Mouse (Mus musculus) gastrocnemius, adult 18-20 months (tissue): ENCODE data around the gene B3galt2. TPM values are rescaled to one million over a fixed set of nuclear protein-coding genes. Genes with fewer than 3 reads are reported as not detected.
"Not testable (repeated sequence)": the region's sequence is repeated elsewhere in the genome, so short reads cannot be mapped to it uniquely, and the experiment has no call there.

Experiments used
- DNase-seq: peaks from one replicate; pipeline ENCODE4 v3.0.0; 2021; ENCODE audit warnings: low spot score
- long read RNA-seq, 2 experiments: library from polyadenylated mRNA; stranded (forward); transcript quantifications; one replicate each; pipeline ENCODE4 v2.0.0; 2021
- total RNA-seq, 2 experiments: library from RNA; stranded (reverse); gene quantifications; 2 replicates each; pipeline ENCODE4 v1.2.3; 2021

Gene B3galt2
- under 1 TPM; 0.53 to 0.76 TPM for total RNA-seq
- long read RNA-seq, experiment 1, full-length matches to known transcripts = 1 of 1 reads
- long read RNA-seq, experiment 1, partial matches to known transcripts = 0 of 1 reads
- long read RNA-seq, experiment 1, other reads (novel, unspliced or antisense) = 0 of 1 reads
- long read RNA-seq, experiment 2, full-length matches to known transcripts = 4 of 4 reads
- long read RNA-seq, experiment 2, partial matches to known transcripts = 0 of 4 reads
- long read RNA-seq, experiment 2, other reads (novel, unspliced or antisense) = 0 of 4 reads

DNA sequence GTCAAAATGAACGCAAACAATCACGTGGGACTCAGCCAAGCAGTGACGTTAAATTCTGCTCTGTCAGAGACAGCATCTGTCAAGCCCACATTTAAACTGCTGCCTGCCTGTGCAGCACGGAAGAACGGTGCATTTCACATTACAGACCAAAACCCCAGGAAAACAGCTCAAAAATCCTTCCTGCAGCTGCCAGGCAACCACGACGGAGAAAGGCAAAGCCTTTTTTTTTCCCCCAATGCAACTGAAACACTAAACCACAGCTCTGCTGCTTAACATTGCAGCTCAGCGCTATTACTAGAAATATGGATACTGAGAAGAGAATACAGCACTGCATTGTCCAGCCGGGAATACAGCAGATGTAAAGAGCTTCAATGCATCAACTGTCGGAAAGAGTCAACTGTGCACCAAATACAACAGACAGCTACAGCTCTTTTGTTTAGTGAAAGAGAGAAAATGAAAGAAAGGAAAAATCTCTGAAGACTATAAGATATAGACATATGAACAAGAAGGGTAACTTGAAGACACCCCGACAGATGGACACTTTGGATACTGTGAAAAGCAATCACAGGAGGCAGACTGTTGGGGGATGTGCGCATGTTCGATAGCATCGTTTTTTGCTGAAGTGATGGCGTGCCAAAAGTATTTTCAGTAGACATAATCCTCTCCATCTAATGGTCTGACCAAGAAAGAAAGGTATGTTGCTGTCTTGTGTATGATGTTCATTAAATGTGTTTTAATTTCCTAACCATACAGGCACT, at the start of gene B3galt2:
Gene B3galt2, plus strand, starts transcription at position 15 of the 758 bp plus-strand sequence.
- no peak for DNase-seq

DNA sequence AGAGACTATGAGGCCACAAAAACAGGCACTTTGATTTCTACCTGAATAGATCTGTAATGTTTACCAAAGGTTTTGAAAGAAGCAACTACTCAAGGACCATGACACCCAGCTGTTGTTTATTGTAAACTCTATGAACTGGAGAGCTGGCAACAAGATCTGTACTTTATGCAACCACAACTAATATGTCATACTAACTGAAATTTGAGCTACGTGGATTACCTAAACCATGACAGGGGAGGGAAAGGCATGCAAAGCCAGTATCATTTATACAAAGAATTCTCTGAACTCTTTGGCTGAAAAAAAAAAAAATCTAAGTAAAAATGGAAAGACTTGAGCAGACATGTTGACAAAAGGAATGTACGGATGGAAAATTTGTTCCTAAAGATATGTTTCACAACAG, 43.6 kb upstream of the B3galt2 start:
- no peak for DNase-seq

DNA sequence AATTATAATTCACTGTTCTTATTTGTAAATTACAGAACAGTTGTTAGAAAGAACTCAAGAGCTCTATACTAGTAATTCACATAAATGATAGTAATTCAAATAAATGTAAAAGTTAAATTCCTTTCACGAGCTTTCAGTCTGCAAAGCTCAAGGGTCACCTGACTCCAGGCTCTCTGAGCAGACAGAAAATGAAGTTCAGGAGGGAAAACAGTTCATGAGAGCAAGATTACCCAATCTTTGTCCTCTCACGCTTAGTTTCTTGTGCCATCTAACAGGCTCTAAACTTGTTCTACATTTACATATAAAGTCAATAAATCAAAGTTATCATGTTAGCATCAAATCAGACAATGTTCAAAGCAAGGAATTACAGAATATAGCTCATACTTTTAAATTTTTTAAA, 31.6 kb upstream of the B3galt2 start:
- DNase-seq = no peak

DNA sequence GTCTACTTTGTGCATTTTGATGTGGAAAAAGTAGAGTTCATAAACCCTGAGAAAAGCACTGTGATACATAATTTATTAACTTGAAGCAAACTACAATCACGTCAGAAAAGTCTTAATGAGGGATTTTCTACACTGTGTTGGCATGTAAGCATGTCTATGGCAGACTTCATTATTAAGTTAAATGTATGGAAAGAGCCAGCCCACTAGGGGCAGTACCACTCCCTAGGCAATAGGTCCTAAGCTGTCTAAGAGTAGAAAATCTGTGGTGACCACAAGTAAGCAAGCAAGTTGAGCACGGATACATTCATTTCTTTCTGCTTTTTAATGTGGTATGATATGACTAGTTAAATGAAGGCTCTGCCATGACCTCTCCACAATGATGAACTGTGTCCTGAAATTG, 27.6 kb upstream of the B3galt2 start:
- no peak for DNase-seq

DNA sequence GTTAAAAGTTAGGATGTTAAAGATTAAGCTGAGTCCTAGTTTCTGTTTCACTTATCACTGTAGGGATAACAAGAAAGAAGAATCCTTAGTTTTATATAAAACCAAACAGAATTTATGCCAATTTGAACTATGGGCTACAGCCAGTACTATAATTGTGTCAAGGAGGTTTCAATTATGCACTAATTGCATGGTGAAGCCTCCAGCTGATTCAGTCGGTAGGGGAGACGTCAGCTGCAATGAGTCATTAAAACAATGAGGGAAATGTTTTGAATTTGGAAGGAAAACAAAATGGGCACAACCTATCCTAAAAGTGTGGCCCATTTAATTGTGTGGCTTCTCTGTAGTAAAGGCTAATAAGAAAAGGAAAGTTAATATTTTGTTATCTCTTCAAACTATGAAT, 20.7 kb upstream of the B3galt2 start:
- DNase-seq = no peak

DNA sequence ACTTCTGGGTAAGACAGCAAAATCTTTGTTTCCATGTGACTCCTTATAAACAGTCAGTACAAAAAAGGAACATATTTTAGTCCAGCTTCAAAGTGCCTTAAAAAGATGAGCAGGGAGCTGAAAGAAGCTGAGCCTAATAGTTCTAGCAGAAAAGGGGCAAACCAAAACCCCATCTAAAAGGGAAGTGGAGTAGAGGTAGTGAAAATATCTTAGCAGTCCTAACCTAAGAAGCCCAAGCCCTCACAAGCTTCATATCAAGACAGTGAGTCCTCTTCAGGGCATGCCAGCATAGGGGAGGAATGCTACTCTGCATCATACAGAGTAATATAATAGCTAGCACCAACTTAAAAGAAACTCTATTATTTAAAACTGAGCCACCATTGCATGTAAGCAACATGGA, 18.5 kb upstream of the B3galt2 start:
- DNase-seq = no peak

DNA sequence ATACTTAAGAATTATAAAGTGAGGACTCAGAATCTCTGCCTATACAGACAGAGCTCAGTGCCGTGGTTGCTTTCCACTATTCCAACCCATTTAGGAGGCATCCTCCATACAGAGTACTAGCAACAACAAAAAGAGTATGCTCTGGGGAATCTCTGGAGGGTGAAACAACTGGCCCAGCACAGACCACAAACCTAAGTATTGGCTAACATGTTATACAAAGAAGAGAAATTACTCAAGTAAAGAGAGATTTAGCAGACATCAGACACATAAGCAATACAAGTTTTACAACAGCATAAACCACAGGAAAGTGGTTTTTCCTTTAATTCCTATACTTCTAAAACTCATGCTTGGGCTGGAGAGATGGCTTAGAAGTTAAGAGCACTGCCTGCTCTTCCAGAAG, 17.8 kb upstream of the B3galt2 start:
- DNase-seq = no peak

DNA sequence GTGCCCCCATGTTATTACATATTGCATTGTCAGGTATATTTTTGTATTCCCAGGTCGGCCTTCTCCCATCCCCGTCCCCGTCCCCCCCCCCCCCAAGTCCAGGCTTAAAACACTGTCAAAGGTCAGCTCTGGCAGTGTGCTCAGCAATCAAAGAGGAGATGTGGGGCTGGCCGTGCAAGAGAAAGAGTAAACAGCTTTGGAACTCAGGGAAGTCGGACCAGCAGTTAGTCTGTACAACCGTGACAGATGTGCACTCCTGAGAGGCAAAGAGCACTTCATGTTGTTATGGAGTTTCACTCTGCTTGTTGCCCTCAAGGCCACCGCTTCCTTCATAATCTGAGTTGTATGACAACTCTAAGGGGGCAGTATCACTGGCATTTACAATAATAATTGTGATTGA, 9.1 kb upstream of the B3galt2 start:
- no peak for DNase-seq

DNA sequence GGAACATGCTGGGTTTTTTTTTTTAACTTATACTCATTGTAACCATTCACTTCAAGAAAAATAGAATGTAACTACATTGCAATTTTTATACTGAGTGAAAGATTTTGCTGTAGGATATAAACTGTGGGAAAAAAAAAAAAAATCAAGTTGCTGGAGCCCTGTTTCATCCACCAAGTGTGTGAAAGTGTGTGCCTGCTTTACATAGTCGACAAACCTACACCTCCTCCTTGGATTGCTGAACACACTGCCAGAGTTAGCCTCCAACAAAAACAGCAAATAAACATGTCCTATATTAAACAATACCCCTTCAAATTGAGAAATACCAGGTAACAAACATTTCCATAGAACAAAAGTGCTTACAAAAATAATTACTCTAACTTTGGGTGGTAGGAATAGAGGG, 8.1 kb upstream of the B3galt2 start:
- no peak for DNase-seq

DNA sequence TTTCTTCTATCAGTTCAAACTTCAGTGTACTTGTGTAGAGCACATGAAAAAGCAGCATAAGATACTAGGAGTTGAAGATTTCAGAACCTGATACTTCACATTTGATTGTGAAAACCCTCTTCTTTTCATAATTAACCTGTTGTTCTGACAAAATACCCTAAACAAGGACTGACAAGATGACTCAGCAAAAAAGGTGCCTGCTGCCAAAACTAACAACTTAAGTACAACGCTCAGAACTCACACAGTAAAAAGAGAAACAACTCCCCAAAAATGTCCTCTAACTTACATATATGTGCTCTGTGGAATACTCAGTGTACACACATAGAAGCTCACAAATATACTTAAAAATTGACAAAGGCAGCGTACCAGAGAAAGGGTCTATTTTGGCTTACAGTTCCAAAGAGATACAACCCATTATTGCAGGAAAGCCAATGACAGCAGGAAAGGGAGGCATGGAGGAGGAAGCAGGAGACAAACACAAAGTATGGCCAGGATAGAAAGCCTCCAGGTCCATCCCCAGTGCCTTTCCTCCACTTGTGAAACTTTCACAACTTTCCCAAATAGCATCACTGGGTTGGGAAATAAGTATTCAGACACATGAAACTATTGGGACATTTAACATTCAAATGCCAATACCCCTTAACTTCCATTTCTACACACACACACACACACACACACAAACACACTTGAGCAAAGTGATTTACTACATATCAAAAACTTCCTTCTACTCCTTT, 7.4 kb upstream of the B3galt2 start:
- no peak for DNase-seq

DNA sequence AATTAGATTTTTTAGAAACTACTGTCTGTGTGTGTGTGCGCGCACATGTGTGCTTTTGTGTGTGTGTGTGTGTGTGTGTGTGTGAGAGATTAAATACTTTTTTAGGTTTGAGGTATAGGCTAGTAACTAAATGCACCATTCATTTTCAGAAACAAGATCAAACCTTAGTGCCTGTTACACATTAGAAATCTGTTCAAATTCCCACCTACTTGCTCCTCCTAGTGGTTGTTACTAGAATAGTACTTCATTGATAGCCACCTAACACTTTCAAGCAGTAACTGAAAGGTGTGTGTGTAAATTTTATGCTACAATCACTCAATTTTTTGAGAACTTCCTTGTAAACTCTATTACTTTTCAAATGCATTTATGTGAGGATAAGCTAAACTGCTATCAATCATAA, 3.8 kb downstream of the B3galt2 start:
- DNase-seq = peak; percentile 14

DNA sequence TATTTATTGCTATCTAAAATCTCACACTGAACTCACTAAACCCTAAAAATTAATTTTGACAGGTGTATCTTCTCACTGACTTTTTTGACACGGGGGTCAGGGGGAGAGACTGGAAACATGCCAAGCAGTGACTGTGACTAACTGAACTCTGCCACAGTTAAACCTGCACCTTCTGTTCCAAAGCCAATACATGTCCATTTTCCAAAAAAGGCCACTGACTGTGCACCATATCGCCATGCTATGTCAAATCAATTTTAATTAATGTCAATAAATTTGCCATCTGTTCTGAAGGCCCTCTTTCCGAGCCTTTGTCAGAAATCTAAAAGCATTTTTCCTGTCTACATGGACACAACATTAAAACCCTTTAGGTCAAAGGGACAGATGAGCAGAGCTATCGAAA, 4.9 kb downstream of the B3galt2 start:
- no peak for DNase-seq

DNA sequence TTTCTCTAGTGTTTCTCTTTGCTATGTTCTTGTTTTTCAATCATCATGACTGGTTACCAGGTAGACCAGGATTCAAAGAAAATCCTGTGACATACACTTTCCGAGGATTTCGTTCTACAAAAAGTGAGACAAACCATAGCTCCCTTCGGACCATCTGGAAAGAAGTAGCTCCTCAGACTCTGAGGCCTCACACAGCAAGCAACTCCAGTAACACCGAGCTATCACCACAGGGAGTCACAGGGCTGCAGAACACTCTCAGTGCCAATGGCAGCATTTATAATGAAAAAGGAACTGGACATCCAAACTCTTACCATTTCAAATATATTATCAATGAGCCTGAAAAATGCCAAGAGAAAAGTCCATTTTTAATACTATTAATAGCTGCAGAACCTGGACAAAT, 5.8 kb downstream of the B3galt2 start:
- DNase-seq = no peak

DNA sequence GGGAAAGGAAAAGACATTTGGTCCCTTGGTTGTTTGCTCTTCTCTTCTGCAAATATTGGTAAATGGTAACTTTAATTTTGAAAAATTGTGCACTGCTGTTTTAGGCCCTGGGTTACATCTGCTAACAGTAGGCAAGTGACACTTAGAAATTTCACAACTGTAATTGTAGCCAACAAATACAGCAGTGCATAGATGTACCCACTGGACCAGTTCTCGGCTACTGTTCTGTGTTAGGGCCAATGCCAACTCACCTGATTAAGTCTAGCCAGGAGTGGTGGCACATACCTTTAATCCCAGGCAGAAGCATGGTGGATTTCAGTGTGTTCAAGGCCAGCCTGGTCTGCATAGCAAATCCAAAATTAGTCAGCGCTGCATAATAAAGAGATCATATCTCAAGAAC, 9.9 kb downstream of the B3galt2 start:
- DNase-seq = no peak

DNA sequence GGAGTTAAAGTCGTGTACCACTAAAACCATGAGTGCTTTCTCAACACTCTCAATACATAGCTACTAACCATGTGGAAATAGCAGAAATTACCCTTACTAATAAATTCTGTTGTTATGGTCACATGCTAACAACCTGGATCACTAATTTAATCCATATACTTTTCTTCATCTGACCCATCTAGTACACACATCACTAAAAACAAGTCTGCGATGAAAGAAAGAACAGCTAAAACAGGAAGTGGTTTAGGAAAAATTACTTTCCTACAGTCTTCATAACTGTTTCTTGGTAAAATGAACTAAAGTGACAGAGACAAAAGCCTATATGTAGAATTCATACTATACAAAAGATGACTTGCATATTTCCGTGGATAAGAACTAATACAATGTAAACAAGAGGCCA, 13.2 kb downstream of the B3galt2 start:
- no peak for DNase-seq

DNA sequence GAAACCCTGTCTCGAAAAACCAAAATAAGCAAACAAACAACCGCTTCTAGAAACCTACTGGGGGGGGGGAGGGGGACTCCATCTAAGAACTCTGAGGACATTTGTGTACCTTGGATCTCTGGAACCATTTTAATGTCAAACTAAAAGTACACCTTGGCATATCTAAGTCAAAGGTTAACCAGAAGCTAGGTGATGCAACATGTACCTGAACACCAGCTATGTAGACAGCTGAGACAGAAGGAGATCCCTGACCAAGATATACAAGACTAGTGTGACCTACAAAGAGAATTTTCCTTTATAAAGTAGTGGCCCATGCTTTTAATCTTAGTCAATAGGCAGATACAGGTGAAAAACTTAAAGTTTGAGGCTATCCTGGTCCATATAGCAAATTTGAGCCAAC, 22.7 kb downstream of the B3galt2 start:
- DNase-seq = no peak

DNA sequence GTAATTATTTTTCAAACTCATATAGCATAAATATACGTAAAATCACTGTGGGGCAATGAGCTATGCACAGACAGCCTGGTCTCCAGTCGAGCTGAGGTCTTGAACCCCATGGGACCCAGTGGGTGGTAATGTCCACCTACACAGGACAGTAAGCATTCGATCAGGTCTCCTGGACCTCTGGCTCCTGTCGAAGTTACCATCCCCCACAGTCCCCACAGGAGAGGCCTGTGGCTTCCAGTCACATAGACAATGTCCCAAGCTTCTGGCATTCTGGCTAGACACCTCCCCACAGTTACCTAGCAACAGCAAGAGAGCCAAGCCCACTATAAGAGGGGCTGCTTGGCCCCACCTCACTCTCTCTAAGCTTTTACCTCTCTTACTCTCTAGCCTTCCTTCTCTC, 24.3 kb downstream of the B3galt2 start:
- DNase-seq = not testable (repeated sequence)

DNA sequence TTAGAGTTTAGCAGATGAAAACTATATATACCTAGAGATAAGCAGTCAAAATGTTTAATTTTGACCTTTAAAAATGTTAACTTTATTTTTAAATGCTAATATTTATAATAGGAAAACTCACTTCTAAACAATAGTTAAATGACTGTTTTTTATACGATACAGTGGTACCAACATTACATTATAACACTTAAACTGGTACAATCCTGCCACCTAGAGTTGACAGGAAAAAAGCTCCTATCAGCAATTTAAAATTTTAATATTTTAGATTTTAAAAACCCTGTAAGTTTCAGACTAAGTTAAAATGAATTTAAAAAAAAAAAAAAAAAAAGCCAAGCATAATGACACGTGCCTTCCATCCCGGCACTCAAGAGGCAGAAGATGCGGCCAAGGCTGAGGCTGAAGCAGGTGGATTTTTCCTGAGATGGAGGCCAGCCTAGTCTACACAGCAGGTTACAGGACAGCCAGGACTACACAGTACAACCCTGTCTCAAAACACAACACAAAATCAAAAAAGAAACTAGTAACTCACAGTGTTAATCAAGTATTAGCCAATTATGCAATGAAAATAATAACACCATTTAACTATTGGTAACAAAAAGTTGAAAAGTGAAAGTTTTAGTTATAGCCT, 35.4 kb downstream of the B3galt2 start:
- DNase-seq = no peak

DNA sequence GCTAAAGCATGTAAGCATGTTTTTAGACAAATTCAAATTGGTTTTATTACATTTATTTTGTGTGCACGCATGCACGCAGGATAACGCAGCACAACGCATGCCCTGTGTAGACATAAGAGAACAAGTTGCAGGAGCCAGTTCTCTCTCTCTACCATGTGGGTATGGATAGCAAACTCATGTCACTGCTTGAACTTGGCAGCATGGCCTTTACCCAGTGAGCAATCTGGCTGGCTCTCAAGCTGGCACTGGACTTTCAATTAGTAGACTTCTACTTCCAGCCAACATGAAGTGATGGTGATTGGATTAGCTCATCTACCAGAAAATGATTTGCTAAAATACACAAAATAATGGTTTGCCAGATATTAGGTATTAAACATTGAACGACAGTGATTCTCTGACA, 40.6 kb downstream of the B3galt2 start:
- DNase-seq = peak; percentile 27

DNA sequence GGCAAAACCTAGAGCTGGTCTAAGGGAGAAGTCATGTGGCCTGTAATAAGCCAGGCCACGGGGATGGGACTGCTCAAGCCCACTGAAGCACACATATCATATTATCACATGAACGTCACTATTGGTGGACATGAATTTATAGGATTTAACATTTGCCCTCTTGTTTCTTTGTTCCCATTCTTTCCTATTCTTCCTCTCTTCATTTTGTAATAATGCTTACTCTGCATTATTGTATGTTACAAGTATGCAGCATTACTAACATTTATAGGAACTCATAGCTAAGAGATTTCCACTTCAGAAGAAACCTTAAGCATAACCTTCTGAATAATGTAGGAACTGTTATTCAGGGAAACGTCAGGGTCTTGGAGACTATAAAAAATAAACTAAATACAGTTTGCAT, 44.4 kb downstream of the B3galt2 start:
- DNase-seq = no peak

DNA sequence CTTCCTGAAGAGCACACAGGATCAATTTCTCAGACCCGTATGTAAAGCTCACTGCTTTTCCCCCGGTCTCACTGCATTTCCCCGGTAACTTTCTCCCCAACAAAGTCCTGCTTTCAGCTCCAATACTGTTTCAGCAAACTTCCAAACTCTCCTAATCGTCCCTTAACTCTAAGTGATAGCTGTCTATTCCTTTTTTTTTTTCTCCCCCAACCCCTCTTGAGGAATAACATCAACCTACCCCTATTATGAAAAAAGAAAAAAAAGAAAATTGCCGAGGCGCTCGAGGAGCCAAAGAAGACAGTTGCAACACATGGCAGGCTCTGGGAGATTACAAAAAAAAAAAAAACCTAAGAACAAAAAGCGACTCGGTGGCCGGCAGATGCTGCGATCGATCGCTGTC, 61.3 kb downstream of the B3galt2 start:
- DNase-seq = no peak

DNA sequence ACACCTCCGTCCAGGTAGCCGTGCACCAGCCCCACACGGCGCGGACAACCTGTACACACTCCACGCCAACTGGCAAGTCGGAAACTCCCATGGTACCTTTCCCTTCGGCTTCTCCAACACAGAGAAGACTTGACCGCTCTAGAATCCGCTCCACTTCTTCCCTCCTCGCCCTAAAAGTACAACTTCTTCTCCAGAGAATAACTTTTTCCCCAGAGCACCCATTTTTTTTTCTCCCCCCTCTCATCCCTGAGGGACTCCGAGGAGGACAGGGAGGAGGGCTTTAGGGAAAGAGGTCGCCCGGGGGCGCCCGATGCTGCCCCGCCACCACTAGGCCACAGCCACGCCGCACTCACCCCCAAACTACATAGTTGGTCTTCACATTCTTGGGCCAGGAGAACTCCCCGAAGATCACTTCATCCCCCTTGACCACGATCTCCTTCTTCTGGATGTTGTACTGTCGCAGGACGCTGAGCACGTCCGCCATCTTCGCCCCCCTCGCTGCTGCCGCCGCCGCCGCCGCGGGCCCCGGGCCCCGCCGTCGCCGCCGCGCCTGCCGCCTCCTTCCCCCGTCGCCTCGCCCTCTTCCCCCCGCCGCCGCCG, 61.8 kb downstream of the B3galt2 start:
- DNase-seq = peak; percentile 46
